Mouse (Mus musculus): ENCODE data around the gene Tmsb4x.
A peak's percentile ranks its signal among the peaks of the same experiment; 100 is the strongest.

The Tmsb4x gene

GRCm38 (mm10) chrX:167182411-167182810 is 26.7 kb downstream of the Tmsb4x start:
- DNase-seq (ENCODE audit: low read depth) = no peak

- DNase-seq (ENCODE audit: low read depth) = peak; percentile 18
These were observed 29.0 kb downstream of the Tmsb4x start for GRCm38 (mm10) chrX:167179961-167180642.

GRCm38 (mm10) chrX:167179549-167179948 is 29.6 kb downstream of the Tmsb4x start:
- no peak for DNase-seq (ENCODE audit: low read depth)

- no peak for DNase-seq (ENCODE audit: low read depth)
These were observed 33.8 kb downstream of the Tmsb4x start for GRCm38 (mm10) chrX:167175319-167175718.

GRCm38 (mm10) chrX:167174311-167174710 is 34.8 kb downstream of the Tmsb4x start:
- DNase-seq (ENCODE audit: low read depth) = no peak

- DNase-seq (ENCODE audit: low read depth) = no peak
These were observed 36.9 kb downstream of the Tmsb4x start for GRCm38 (mm10) chrX:167172256-167172655.

GRCm38 (mm10) chrX:167171281-167171680 is 37.8 kb downstream of the Tmsb4x start:
- DNase-seq (ENCODE audit: low read depth) = no peak

- DNase-seq (ENCODE audit: low read depth) = no peak
These were observed 41.8 kb downstream of the Tmsb4x start for GRCm38 (mm10) chrX:167167282-167167681.

GRCm38 (mm10) chrX:167166051-167166450 is 43.1 kb downstream of the Tmsb4x start:
- DNase-seq (ENCODE audit: low read depth) = no peak

GRCm38 (mm10) chrX:167157691-167158090 is 51.4 kb downstream of the Tmsb4x start:
- no peak for DNase-seq (ENCODE audit: low read depth)
